Mouse (Mus musculus): ENCODE measurements around the gene Batf3.

DNA sequence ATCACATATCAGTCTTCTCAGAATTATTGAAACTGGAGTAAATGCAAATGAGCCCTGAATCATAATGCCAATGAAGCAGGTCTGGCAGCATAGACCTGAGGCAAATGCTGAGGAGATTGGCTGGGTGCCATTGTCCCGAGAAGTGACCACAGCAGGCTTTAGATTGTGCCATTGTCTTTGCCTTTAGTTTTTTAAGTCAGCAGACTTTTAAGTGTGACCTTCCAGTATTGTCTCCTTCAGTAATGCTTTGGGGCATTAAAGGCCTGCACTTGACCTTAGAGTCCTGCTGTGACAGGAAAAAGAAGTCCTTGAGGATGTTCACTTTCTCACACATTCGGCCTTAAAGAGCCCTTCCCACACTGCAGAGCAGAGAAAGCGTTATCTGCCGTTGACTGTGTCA lies 27.4 kb upstream of the Batf3 start:
- TF ChIP-seq EP300 (IDR thresholded peaks at IDR 0.05; ENCODE audit: insufficient read depth, low read depth, low read length) (no peak), POLR2A (IDR thresholded peaks at IDR 0.05; ENCODE audit: insufficient read depth, low read length) (no peak)

Data from ES-Bruce4 (cell line).